Mouse (Mus musculus): ENCODE measurements around the gene Pglyrp2.

Pglyrp2 gene
- long read RNA-seq, experiment 1, partial matches to known transcripts, result 1 of 1 reads
- long read RNA-seq, experiment 1, other reads (novel, unspliced or antisense), result 0 of 1 reads
- long read RNA-seq, experiment 2, partial matches to known transcripts, result 0 of 1 reads
- long read RNA-seq, experiment 2, other reads (novel, unspliced or antisense), result 1 of 1 reads

- intact Hi-C loops (cut with DNase I), result no loop called here
Observed at GRCm38 (mm10) chr17:32424034-32424433, at the start of gene Pglyrp2. TSS of gene Pglyrp2 (minus strand) at chr17:32424167.

GRCm38 (mm10) chr17:32472176-32472575 is 48.2 kb upstream of the Pglyrp2 start:
- intact Hi-C loops (cut with DNase I), result no loop called here

GRCm38 (mm10) chr17:32470795-32471194 is 46.8 kb upstream of the Pglyrp2 start:
- intact Hi-C loops (cut with DNase I), result no loop called here

GRCm38 (mm10) chr17:32468494-32468893 is 44.5 kb upstream of the Pglyrp2 start:
- intact Hi-C loops (cut with DNase I), result no loop called here

- intact Hi-C loops (cut with DNase I), result no loop called here
Observed at GRCm38 (mm10) chr17:32454997-32455396, 31.0 kb upstream of the Pglyrp2 start.

GRCm38 (mm10) chr17:32454188-32454587 is 30.2 kb upstream of the Pglyrp2 start:
- intact Hi-C loops (cut with DNase I), result no loop called here

- intact Hi-C loops (cut with DNase I), result no loop called here
Observed at GRCm38 (mm10) chr17:32452482-32452881, 28.5 kb upstream of the Pglyrp2 start, which contains the start of gene Cyp4f39. TSS of gene Cyp4f39 (plus strand) at chr17:32452723.

GRCm38 (mm10) chr17:32450844-32451537 is 27.0 kb upstream of the Pglyrp2 start:
- intact Hi-C loops (cut with DNase I), result no loop called here

GRCm38 (mm10) chr17:32449042-32449441 is 25.1 kb upstream of the Pglyrp2 start:
- intact Hi-C loops (cut with DNase I), result no loop called here

- intact Hi-C loops (cut with DNase I), result no loop called here
Observed at GRCm38 (mm10) chr17:32447195-32447594, 23.2 kb upstream of the Pglyrp2 start.

GRCm38 (mm10) chr17:32445016-32445415 is 21.0 kb upstream of the Pglyrp2 start:
- intact Hi-C loops (cut with DNase I), result no loop called here

GRCm38 (mm10) chr17:32443245-32443644 is 19.3 kb upstream of the Pglyrp2 start:
- intact Hi-C loops (cut with DNase I), result no loop called here

GRCm38 (mm10) chr17:32437106-32437505 is 13.1 kb upstream of the Pglyrp2 start:
- intact Hi-C loops (cut with DNase I), result loop anchor here (5.0 kb wide), 1 partner anchor 55 kb away; no protein-coding TSS in a partner anchor

- intact Hi-C loops (cut with DNase I), result loop anchor here (5.0 kb wide), 1 partner anchor 57 kb away; no protein-coding TSS in a partner anchor
Observed at GRCm38 (mm10) chr17:32435151-32435550, 11.2 kb upstream of the Pglyrp2 start.

GRCm38 (mm10) chr17:32434324-32434723 is 10.4 kb upstream of the Pglyrp2 start:
- intact Hi-C loops (cut with DNase I), result loop anchor here (5.0 kb wide), 1 partner anchor 42 kb away; no protein-coding TSS in a partner anchor

GRCm38 (mm10) chr17:32431972-32432371 is 8.0 kb upstream of the Pglyrp2 start:
- intact Hi-C loops (cut with DNase I), result loop anchor here (2.0 to 5.0 kb wide), 2 partner anchors 40 to 83 kb away; no protein-coding TSS in a partner anchor

- intact Hi-C loops (cut with DNase I), result no loop called here
Observed at GRCm38 (mm10) chr17:32426610-32427009, 2.6 kb upstream of the Pglyrp2 start.

GRCm38 (mm10) chr17:32420781-32421180 is 3.2 kb downstream of the Pglyrp2 start:
- intact Hi-C loops (cut with DNase I), result no loop called here

- intact Hi-C loops (cut with DNase I), result no loop called here
Observed at GRCm38 (mm10) chr17:32419989-32420388, 4.0 kb downstream of the Pglyrp2 start.

- intact Hi-C loops (cut with DNase I), result no loop called here
Observed at GRCm38 (mm10) chr17:32416771-32417170, 7.2 kb downstream of the Pglyrp2 start.

GRCm38 (mm10) chr17:32415417-32416020 is 8.4 kb downstream of the Pglyrp2 start:
- intact Hi-C loops (cut with DNase I), result no loop called here

- intact Hi-C loops (cut with DNase I), result no loop called here
Observed at GRCm38 (mm10) chr17:32411898-32412297, 12.1 kb downstream of the Pglyrp2 start.
